22 mouse cellular contexts compared by ENCODE assay signal in genomic region chr7:83921637-83922036, GRCm38 (mm10). TPM values are rescaled to one million over a fixed set of nuclear protein-coding genes. Genes with fewer than 3 reads are reported as not detected.
DNase-seq lines count a peak whose midpoint lies in the region; ATAC-seq and TF ChIP-seq lines count a peak whose summit lies in the region.
"Had no signal": no experiment of that assay in that cellular context is flagged by ENCODE, and none has a peak within 500 bp of the region (broad histone marks: within the 10 kb centered on the region; RNA-seq: fewer than 3 reads in every experiment).

No protein-coding gene starts in this region.

- peak; percentile 7 for DNase-seq in forebrain, embryonic 14.5 days (ENCODE audit: low spot score)
- DNase-seq in forebrain, embryonic 10.5 days (ENCODE audit: extremely low spot score, low spot score), result no peak
- DNase-seq in forebrain, postnatal 0 days, result no peak
- DNase-seq in brain, adult 2 months (ENCODE audit: low read depth, low spot score), result peak; percentile 38
- no peak for DNase-seq in kidney, adult 11 months
- DNase-seq: adrenal gland, adult 8-10 months; adrenal gland, postnatal 14 days; adrenal gland, postnatal 36 days; B cell, adult 2 months; cerebellum, adult 11-12 months; cerebellum, adult 2 months; cerebellum, adult 9-10 months; cerebellum, postnatal 10 days; cerebellum, postnatal 25 days had no signal

- no peaks in the 10 kb centered on the region for H3K9me3 ChIP-seq in forebrain, embryonic 14.5 days (replicated peaks; ENCODE audit: control insufficient read depth, low read length)
- no peaks in the 10 kb centered on the region for H3K9me3 ChIP-seq in forebrain, embryonic 10.5 days
- H3K9me3 ChIP-seq in forebrain, postnatal 0 days (ENCODE audit: low read length), result no peaks in the 10 kb centered on the region
- no peaks in the 10 kb centered on the region for H3K9me3 ChIP-seq in forebrain, embryonic 15.5 days
- H3K9me3 ChIP-seq: embryonic facial prominence, embryonic 10.5 days; embryonic facial prominence, embryonic 12.5 days; forebrain, embryonic 13.5 days; G1E had no signal

- H3K27ac ChIP-seq in forebrain, embryonic 14.5 days (ENCODE audit: low read depth, low read length), result no peak overlapping the region
- H3K27ac ChIP-seq in forebrain, embryonic 10.5 days, result no peak overlapping the region
- H3K27ac ChIP-seq in forebrain, postnatal 0 days (ENCODE audit: low read depth, low read length), result no peak overlapping the region
- no peak overlapping the region for H3K27ac ChIP-seq in forebrain, embryonic 15.5 days (replicated peaks)
- H3K27ac ChIP-seq: embryonic facial prominence, embryonic 10.5 days; embryonic facial prominence, embryonic 12.5 days; forebrain, embryonic 13.5 days had no signal

- no peaks in the 10 kb centered on the region for H3K27me3 ChIP-seq in forebrain, embryonic 14.5 days (replicated peaks; ENCODE audit: control insufficient read depth, insufficient read depth, low read length)
- no peaks in the 10 kb centered on the region for H3K27me3 ChIP-seq in forebrain, embryonic 10.5 days (ENCODE audit: poor library complexity, severe bottlenecking)
- H3K27me3 ChIP-seq in forebrain, postnatal 0 days (ENCODE audit: insufficient read depth, low read length), result no peaks in the 10 kb centered on the region
- H3K27me3 ChIP-seq in forebrain, embryonic 15.5 days, result no peaks in the 10 kb centered on the region
- H3K27me3 ChIP-seq: embryonic facial prominence, embryonic 12.5 days; forebrain, embryonic 13.5 days; Patski had no signal

- no peak overlapping the region for H3K9ac ChIP-seq in forebrain, embryonic 14.5 days (ENCODE audit: low read length)
- no peak overlapping the region for H3K9ac ChIP-seq in forebrain, postnatal 0 days
- no peak overlapping the region for H3K9ac ChIP-seq in forebrain, embryonic 15.5 days (replicated peaks)
- H3K9ac ChIP-seq: embryonic facial prominence, embryonic 12.5 days; forebrain, embryonic 13.5 days had no signal

- no peaks in the 10 kb centered on the region for H3K4me1 ChIP-seq in forebrain, embryonic 14.5 days (ENCODE audit: control insufficient read depth, insufficient read depth, low read length)
- no peaks in the 10 kb centered on the region for H3K4me1 ChIP-seq in forebrain, embryonic 10.5 days
- H3K4me1 ChIP-seq in forebrain, postnatal 0 days (ENCODE audit: insufficient read depth), result no peaks in the 10 kb centered on the region
- no peaks in the 10 kb centered on the region for H3K4me1 ChIP-seq in forebrain, embryonic 15.5 days
- H3K4me1 ChIP-seq: embryonic facial prominence, embryonic 12.5 days had no signal

- no peak overlapping the region for H3K4me2 ChIP-seq in forebrain, embryonic 14.5 days (ENCODE audit: low read length)
- no peak overlapping the region for H3K4me2 ChIP-seq in forebrain, postnatal 0 days (ENCODE audit: low read depth)
- no peak overlapping the region for H3K4me2 ChIP-seq in forebrain, embryonic 15.5 days (replicated peaks)
- H3K4me2 ChIP-seq: embryonic facial prominence, embryonic 12.5 days; forebrain, embryonic 13.5 days had no signal

- ATAC-seq in forebrain, embryonic 14.5 days, result no peak
- ATAC-seq in forebrain, postnatal 0 days, result peak; percentile 53
- no peak for ATAC-seq in forebrain, embryonic 15.5 days (replicated peaks)
- ATAC-seq: activated CD4-positive, CD25-positive, alpha-beta regulatory T cell, adult 4 months; CD4-positive, CD25-positive, alpha-beta regulatory T cell, adult 4 months; forebrain, embryonic 13.5 days; Patski had no signal

- WGBS in forebrain, embryonic 14.5 days, result 31% methylated on average over 3 of the region's 3 CpGs
- 54% methylated on average over 3 of the region's 3 CpGs for WGBS in forebrain, embryonic 10.5 days
- WGBS in forebrain, postnatal 0 days, result 23% methylated on average over 3 of the region's 3 CpGs
- WGBS in forebrain, embryonic 15.5 days, result 30% methylated on average over 3 of the region's 3 CpGs

- H3K36me3 ChIP-seq in forebrain, embryonic 14.5 days (ENCODE audit: control insufficient read depth, insufficient read depth, low read length), result no peaks in the 10 kb centered on the region
- H3K36me3 ChIP-seq in forebrain, embryonic 10.5 days (replicated peaks), result no peaks in the 10 kb centered on the region
- H3K36me3 ChIP-seq in forebrain, postnatal 0 days (ENCODE audit: insufficient read depth), result no peaks in the 10 kb centered on the region
- no peaks in the 10 kb centered on the region for H3K36me3 ChIP-seq in forebrain, embryonic 15.5 days
- H3K36me3 ChIP-seq: embryonic facial prominence, embryonic 10.5 days; embryonic facial prominence, embryonic 12.5 days; G1E had no signal

- TF ChIP-seq CTCF in forebrain, postnatal 0 days (IDR thresholded peaks at IDR 0.05; ENCODE audit: low read depth), result no peak

- H3K4me3 ChIP-seq in forebrain, embryonic 14.5 days (ENCODE audit: low read depth, low read length), result no peak overlapping the region
- H3K4me3 ChIP-seq in forebrain, embryonic 10.5 days, result no peak overlapping the region
- H3K4me3 ChIP-seq in forebrain, postnatal 0 days (ENCODE audit: low read depth, low read length), result no peak overlapping the region
- no peak overlapping the region for H3K4me3 ChIP-seq in forebrain, embryonic 15.5 days
- H3K4me3 ChIP-seq: embryonic facial prominence, embryonic 10.5 days; embryonic facial prominence, embryonic 12.5 days; forebrain, embryonic 13.5 days had no signal

RNA-seq across cellular contexts. Expression of gene Mesd, which starts 37.4 kb away (rescaled TPM):
- 56.2 and 62.8 TPM in 2 replicates for polyA plus RNA-seq in forebrain, embryonic 14.5 days (2014; fragmentation: Nextera tagmentation; extraction: Ambion mirVana)
- 102 and 106 TPM in 2 replicates for polyA plus RNA-seq in forebrain, embryonic 10.5 days (2016; fragmentation: Nextera tagmentation; extraction: Ambion mirVana)
- total RNA-seq in forebrain, postnatal 0 days (2014; rRNA removed), result 30.1 and 32.1 TPM in 2 replicates
- 63.9 and 76.9 TPM in 2 replicates for polyA plus RNA-seq in forebrain, postnatal 0 days (2015; fragmentation: Nextera tagmentation; extraction: Ambion mirVana)
- polyA plus RNA-seq in forebrain, embryonic 15.5 days (2015; fragmentation: Nextera tagmentation; extraction: Ambion mirVana), result 67.4 and 73.2 TPM in 2 replicates

RNA-seq across cellular contexts. Expression of gene Tlnrd1, which starts 37.5 kb away (rescaled TPM):
- polyA plus RNA-seq in forebrain, embryonic 14.5 days (2014; fragmentation: Nextera tagmentation; extraction: Ambion mirVana), result 7.3 and 7.6 TPM in 2 replicates
- polyA plus RNA-seq in forebrain, embryonic 10.5 days (2016; fragmentation: Nextera tagmentation; extraction: Ambion mirVana), result 7.6 and 8.4 TPM in 2 replicates
- 35.3 and 38.0 TPM in 2 replicates for total RNA-seq in forebrain, postnatal 0 days (2014; rRNA removed)
- polyA plus RNA-seq in forebrain, postnatal 0 days (2015; fragmentation: Nextera tagmentation; extraction: Ambion mirVana), result 9.8 and 10.8 TPM in 2 replicates
- polyA plus RNA-seq in forebrain, embryonic 15.5 days (2015; fragmentation: Nextera tagmentation; extraction: Ambion mirVana), result 6.8 and 7.8 TPM in 2 replicates

Comparison
In these comparisons a context has a peak if more than half of its experiments do, and no peak if none do; other contexts are left out.
1. DNase-seq: peak in forebrain, embryonic 14.5 days (single experiment) and brain, adult 2 months (single experiment); none in forebrain, embryonic 10.5 days (single experiment), forebrain, postnatal 0 days (single experiment) and kidney, adult 11 months (single experiment).